Mouse (Mus musculus): ENCODE measurements at regions not wholly inside any gene's neighbourhood (a gene's known extent, or its start where the extent isn't known, plus 50 kb on each side); places are given as distances from the start of the nearest gene placed in this dataset.

- TF ChIP-seq CTCF (IDR thresholded peaks at IDR 0.05; ENCODE audit: low read depth, low read length) (no peak), EP300 (IDR thresholded peaks at IDR 0.05; ENCODE audit: insufficient read depth, low read depth, low read length) (no peak)
Measured at GRCm38 (mm10) chrX:167011977-167012542, 197.1 kb downstream of the Tmsb4x start.
